Mouse (Mus musculus): ENCODE data around the gene Tmem88. TPM values are rescaled to one million over a fixed set of nuclear protein-coding genes. Genes with fewer than 3 reads are reported as not detected.

The Tmem88 gene
- polyA plus RNA-seq, 1 experiment from 2014 or later: 23.4 TPM

Other genes with a start within 250 kb of the Tmem88 start
- gene Alox12b, start 241.2 kb downstream of the Tmem88 start, polyA plus RNA-seq (2016; fragmentation: Nextera tagmentation; extraction: Ambion mirVana): 0.05 TPM in 1 of 2 replicates, not detected in the other
- gene Alox8, start 200.4 kb downstream of the Tmem88 start, polyA plus RNA-seq (2016; fragmentation: Nextera tagmentation; extraction: Ambion mirVana): 0.10 TPM in 1 of 2 replicates, not detected in the other
- 0.04 and 0.06 TPM in 2 replicates for gene Gucy2e, start 161.2 kb downstream of the Tmem88 start, polyA plus RNA-seq (2016; fragmentation: Nextera tagmentation; extraction: Ambion mirVana)
- 37.7 and 44.2 TPM in 2 replicates for gene Cntrob, start 74.5 kb downstream of the Tmem88 start, polyA plus RNA-seq (2016; fragmentation: Nextera tagmentation; extraction: Ambion mirVana)
- gene Trappc1, start 74.3 kb downstream of the Tmem88 start, polyA plus RNA-seq (2016; fragmentation: Nextera tagmentation; extraction: Ambion mirVana): 170 and 179 TPM in 2 replicates
- 1.1 and 1.2 TPM in 2 replicates for gene Kcnab3, start 72.0 kb downstream of the Tmem88 start, polyA plus RNA-seq (2016; fragmentation: Nextera tagmentation; extraction: Ambion mirVana)
- 17.0 and 19.7 TPM in 2 replicates for gene Rnf227, start 57.8 kb downstream of the Tmem88 start, polyA plus RNA-seq (2016; fragmentation: Nextera tagmentation; extraction: Ambion mirVana)
- 40.7 and 44.9 TPM in 2 replicates for gene Chd3, start 28.8 kb downstream of the Tmem88 start, polyA plus RNA-seq (2016; fragmentation: Nextera tagmentation; extraction: Ambion mirVana)
- 131 and 136 TPM in 2 replicates for gene Naa38, start 2.7 kb downstream of the Tmem88 start, polyA plus RNA-seq (2016; fragmentation: Nextera tagmentation; extraction: Ambion mirVana)
- 47.3 and 54.6 TPM in 2 replicates for gene Cyb5d1, start 2.6 kb downstream of the Tmem88 start, polyA plus RNA-seq (2016; fragmentation: Nextera tagmentation; extraction: Ambion mirVana)
- 31.7 TPM in 2 replicates for gene Kdm6b, start 15.4 kb upstream of the Tmem88 start, polyA plus RNA-seq (2016; fragmentation: Nextera tagmentation; extraction: Ambion mirVana)
- gene Dnah2, start 150.9 kb upstream of the Tmem88 start, polyA plus RNA-seq (2016; fragmentation: Nextera tagmentation; extraction: Ambion mirVana): 1.5 TPM in 2 replicates
- 27.9 and 28.7 TPM in 2 replicates for gene Efnb3, start 162.0 kb upstream of the Tmem88 start, polyA plus RNA-seq (2016; fragmentation: Nextera tagmentation; extraction: Ambion mirVana)
- gene Wrap53, start 182.0 kb upstream of the Tmem88 start, polyA plus RNA-seq (2016; fragmentation: Nextera tagmentation; extraction: Ambion mirVana): 46.4 and 51.1 TPM in 2 replicates
- 192 and 194 TPM in 2 replicates for gene Trp53, start 182.1 kb upstream of the Tmem88 start, polyA plus RNA-seq (2016; fragmentation: Nextera tagmentation; extraction: Ambion mirVana)
- gene Atp1b2, start 207.7 kb upstream of the Tmem88 start, polyA plus RNA-seq (2016; fragmentation: Nextera tagmentation; extraction: Ambion mirVana): 4.3 and 4.6 TPM in 2 replicates
- not detected in 2 replicates for gene Shbg, start 219.7 kb upstream of the Tmem88 start, polyA plus RNA-seq (2016; fragmentation: Nextera tagmentation; extraction: Ambion mirVana)
- 13.7 and 15.4 TPM in 2 replicates for gene Sat2, start 223.8 kb upstream of the Tmem88 start, polyA plus RNA-seq (2016; fragmentation: Nextera tagmentation; extraction: Ambion mirVana)
- gene Fxr2, start 234.8 kb upstream of the Tmem88 start, polyA plus RNA-seq (2016; fragmentation: Nextera tagmentation; extraction: Ambion mirVana): 32.5 and 34.6 TPM in 2 replicates